Mouse (Mus musculus): ENCODE data around the gene Gm3646.

Gm3646 gene

GRCm38 (mm10) chr1:39805243-39805979 lies at the start of gene Gm3646:
TSS of gene Gm3646 (minus strand) at chr1:39805332.
- DNase-seq (ENCODE audit: low spot score) = no peak

GRCm38 (mm10) chr1:39847066-39847465 lies 41.9 kb upstream of the Gm3646 start:
- peak; percentile 20 for DNase-seq (ENCODE audit: low spot score)

- no peak for DNase-seq (ENCODE audit: low spot score)
Observed at GRCm38 (mm10) chr1:39846031-39846550, 41.0 kb upstream of the Gm3646 start.

GRCm38 (mm10) chr1:39843328-39843727 lies 38.2 kb upstream of the Gm3646 start:
- DNase-seq (ENCODE audit: low spot score) = peak; percentile 53

- DNase-seq (ENCODE audit: low spot score) = peak; percentile 79
Observed at GRCm38 (mm10) chr1:39842218-39843007, 37.3 kb upstream of the Gm3646 start.

- peak; percentile 13 for DNase-seq (ENCODE audit: low spot score)
Observed at GRCm38 (mm10) chr1:39840856-39841255, 35.7 kb upstream of the Gm3646 start.

- peak; percentile 13 for DNase-seq (ENCODE audit: low spot score)
Observed at GRCm38 (mm10) chr1:39839838-39840237, 34.7 kb upstream of the Gm3646 start.

- no peak for DNase-seq (ENCODE audit: low spot score)
Observed at GRCm38 (mm10) chr1:39839217-39839616, 34.1 kb upstream of the Gm3646 start.

GRCm38 (mm10) chr1:39838487-39839169 lies 33.5 kb upstream of the Gm3646 start:
- DNase-seq (ENCODE audit: low spot score) = no peak

- no peak for DNase-seq (ENCODE audit: low spot score)
Observed at GRCm38 (mm10) chr1:39831594-39832039, 26.5 kb upstream of the Gm3646 start.

GRCm38 (mm10) chr1:39830786-39831593 lies 25.9 kb upstream of the Gm3646 start:
- DNase-seq (ENCODE audit: low spot score) = no peak

GRCm38 (mm10) chr1:39824902-39825301 lies 19.8 kb upstream of the Gm3646 start:
- DNase-seq (ENCODE audit: low spot score) = no peak

GRCm38 (mm10) chr1:39824240-39824639 lies 19.1 kb upstream of the Gm3646 start:
- no peak for DNase-seq (ENCODE audit: low spot score)

- no peak for DNase-seq (ENCODE audit: low spot score)
Observed at GRCm38 (mm10) chr1:39819596-39819995, 14.5 kb upstream of the Gm3646 start.

GRCm38 (mm10) chr1:39815766-39816165 lies 10.6 kb upstream of the Gm3646 start:
- DNase-seq (ENCODE audit: low spot score) = no peak

- DNase-seq (ENCODE audit: low spot score) = no peak
Observed at GRCm38 (mm10) chr1:39813067-39813466, 7.9 kb upstream of the Gm3646 start.

GRCm38 (mm10) chr1:39804789-39805188 lies 343 bp downstream of the Gm3646 start:
- DNase-seq (ENCODE audit: low spot score) = no peak

- no peak for DNase-seq (ENCODE audit: low spot score)
Observed at GRCm38 (mm10) chr1:39802946-39803345, 2.2 kb downstream of the Gm3646 start.

GRCm38 (mm10) chr1:39797496-39797895 lies 7.6 kb downstream of the Gm3646 start:
- DNase-seq (ENCODE audit: low spot score) = no peak

- DNase-seq (ENCODE audit: low spot score) = no peak
Observed at GRCm38 (mm10) chr1:39796765-39797164, 8.4 kb downstream of the Gm3646 start.

GRCm38 (mm10) chr1:39784632-39785031 lies 20.5 kb downstream of the Gm3646 start:
- no peak for DNase-seq (ENCODE audit: low spot score)

- DNase-seq (ENCODE audit: low spot score) = no peak
Observed at GRCm38 (mm10) chr1:39781835-39782234, 23.3 kb downstream of the Gm3646 start.

Data from T-cell, adult 2 months (primary cell).